Mouse (Mus musculus) heart, postnatal 0 days (tissue): Measurements from ENCODE around the gene Rbm17.

Source experiments
- CTCF ChIP-seq: IDR thresholded peaks from 2 replicates; pipeline ENCODE4 v1.5.1; 2016; ENCODE audit warnings: antibody characterized with exemption, control low read depth, low read depth
- EP300 ChIP-seq: IDR thresholded peaks from 2 replicates; pipeline ENCODE4 v1.6.1; 2016; ENCODE audit warnings: antibody characterized with exemption, low read depth

DNA sequence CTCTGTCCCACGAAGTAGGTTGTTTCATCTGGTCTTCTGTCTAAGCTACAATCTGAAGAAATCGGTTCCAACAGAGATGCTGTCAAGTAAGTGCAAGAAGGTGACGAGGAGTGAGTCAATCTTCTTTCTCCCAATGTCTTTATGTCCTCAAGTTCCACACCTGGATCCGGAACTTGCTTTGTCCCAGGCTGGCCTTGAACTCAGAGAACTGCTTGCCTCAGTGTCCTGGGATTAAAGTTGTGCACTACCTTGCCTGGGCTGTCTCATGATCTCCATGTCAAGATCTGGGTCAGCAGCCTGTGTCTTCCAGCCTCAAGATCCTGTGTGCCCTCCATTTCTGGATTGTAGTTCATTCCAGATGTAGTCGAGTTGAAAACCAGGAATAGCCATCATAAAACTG is at the start of gene Rbm17:
- no peak for TF ChIP-seq CTCF
- TF ChIP-seq EP300 = no peak
